ENCODE assay signal across 9 mouse cellular contexts in genomic region chr7:19257390-19258022, GRCm38 (mm10). TPM values are rescaled to one million over a fixed set of nuclear protein-coding genes. Genes with fewer than 3 reads are reported as not detected.
DNase-seq lines count a peak whose midpoint lies in the region; ATAC-seq lines count a peak whose summit lies in the region.
"Had no signal": no experiment of that assay in that cellular context is flagged by ENCODE, and none has a peak within 500 bp of the region (broad histone marks: within the 10 kb centered on the region; RNA-seq: fewer than 3 reads in every experiment).

No protein-coding gene starts in this region.

- no peak for ATAC-seq in cerebellum, adult (ENCODE audit: insufficient number of reproducible peaks, low FRiP score, low TSS enrichment)
- ATAC-seq in embryonic facial prominence, embryonic 11.5 days (replicated peaks; ENCODE audit: insufficient number of reproducible peaks, low FRiP score, low TSS enrichment, low read depth): 0 out of 2 replicates have a peak, but pooled peaks have one; percentile 56
- ATAC-seq in liver, embryonic 13.5 days (ENCODE audit: low read depth): peak; percentile 96
- ATAC-seq in monocyte, adult 5-6 weeks (replicated peaks; ENCODE audit: insufficient number of reproducible peaks, low FRiP score, low TSS enrichment, poor library complexity, severe bottlenecking): peak; percentile 82

- no peaks in the 10 kb centered on the region for H3K27me3 ChIP-seq in embryonic facial prominence, embryonic 11.5 days (ENCODE audit: control insufficient read depth, insufficient read depth, low read length)
- H3K27me3 ChIP-seq in heart, embryonic 10.5 days (ENCODE audit: insufficient read depth, poor library complexity, severe bottlenecking): no peaks in the 10 kb centered on the region
- no peaks in the 10 kb centered on the region for H3K27me3 ChIP-seq in liver, embryonic 13.5 days

- H3K36me3 ChIP-seq in embryonic facial prominence, embryonic 11.5 days (replicated peaks; ENCODE audit: control insufficient read depth, insufficient read depth, low read depth, low read length): no peaks in the 10 kb centered on the region; the same call in none of the 2 replicates
- peaks cover 79% of the 10 kb centered on the region for H3K36me3 ChIP-seq in heart, embryonic 10.5 days
- peaks cover 76% of the 10 kb centered on the region for H3K36me3 ChIP-seq in liver, embryonic 13.5 days

- no peak overlapping the region for H3K4me2 ChIP-seq in embryonic facial prominence, embryonic 11.5 days (ENCODE audit: low read depth, low read length)
- H3K4me2 ChIP-seq in liver, embryonic 13.5 days: peak overlapping the region; percentile 54

- no peaks in the 10 kb centered on the region for H3K9me3 ChIP-seq in embryonic facial prominence, embryonic 11.5 days (replicated peaks; ENCODE audit: control insufficient read depth, low read length)
- H3K9me3 ChIP-seq in heart, embryonic 10.5 days: no peaks in the 10 kb centered on the region; the same call in 1 of the 2 replicates
- H3K9me3 ChIP-seq in liver, embryonic 13.5 days (replicated peaks): no peaks in the 10 kb centered on the region

- no peak overlapping the region for H3K4me3 ChIP-seq in embryonic facial prominence, embryonic 11.5 days (ENCODE audit: low read depth, low read length)
- no peak overlapping the region for H3K4me3 ChIP-seq in heart, embryonic 10.5 days
- peak overlapping the region; percentile 26 for H3K4me3 ChIP-seq in liver, embryonic 13.5 days (replicated peaks)

- peak; percentile 48 to 53 for DNase-seq in cerebellum, postnatal 10 days
- peak; percentile 74 for DNase-seq in embryonic facial prominence, embryonic 11.5 days (ENCODE audit: low spot score)
- peak; percentile 93 for DNase-seq in heart, embryonic 10.5 days (ENCODE audit: low spot score)
- DNase-seq in kidney, adult 8-10 months: peak; percentile 75
- DNase-seq in liver, embryonic 13.5 days: peak; percentile 88
- DNase-seq in telencephalon, adult 2 months (ENCODE audit: low read depth, low spot score): peak; percentile 55

- WGBS in embryonic facial prominence, embryonic 11.5 days: 41% methylated on average over 11 of the region's 11 CpGs
- 36% methylated on average over 11 of the region's 11 CpGs for whole genome bisulfite sequencing in heart, embryonic 10.5 days
- 26% methylated on average over 11 of the region's 11 CpGs for WGBS in liver, embryonic 13.5 days (ENCODE audit: insufficient replicate concordance)

- no peaks in the 10 kb centered on the region for H3K4me1 ChIP-seq in embryonic facial prominence, embryonic 11.5 days (ENCODE audit: control insufficient read depth, insufficient read depth, low read length)
- peaks cover 9% of the 10 kb centered on the region; the same call in 1 of the 2 replicates for H3K4me1 ChIP-seq in heart, embryonic 10.5 days
- peaks cover 37% of the 10 kb centered on the region for H3K4me1 ChIP-seq in liver, embryonic 13.5 days (replicated peaks)

- H3K9ac ChIP-seq in embryonic facial prominence, embryonic 11.5 days (replicated peaks; ENCODE audit: low read length): no peak overlapping the region
- peak overlapping the region; percentile 18 for H3K9ac ChIP-seq in liver, embryonic 13.5 days

- no peak overlapping the region for H3K27ac ChIP-seq in embryonic facial prominence, embryonic 11.5 days (replicated peaks; ENCODE audit: low read depth, low read length)
- H3K27ac ChIP-seq in heart, embryonic 10.5 days: no peak overlapping the region
- H3K27ac ChIP-seq in liver, embryonic 13.5 days: peak overlapping the region; percentile 80

RNA-seq across cellular contexts. Expression of gene Vasp, which starts 14.1 kb away (rescaled TPM):
- 53.2 and 54.9 TPM in 2 replicates for polyA plus RNA-seq in embryonic facial prominence, embryonic 11.5 days (2014; fragmentation: Nextera tagmentation; extraction: Ambion mirVana)
- 99.0 and 112 TPM in 2 replicates for polyA plus RNA-seq in heart, embryonic 10.5 days (2016; fragmentation: Nextera tagmentation; extraction: Ambion mirVana)
- 45.6 and 46.7 TPM in 2 replicates for polyA plus RNA-seq in liver, embryonic 13.5 days (2015; fragmentation: Nextera tagmentation; extraction: Ambion mirVana)
- 230 to 263 TPM (median 254 TPM) in 3 replicates for total RNA-seq in monocyte, adult 5-6 weeks (2017)

RNA-seq across cellular contexts. Expression of gene Ppm1n, which starts 22.4 kb away (rescaled TPM):
- polyA plus RNA-seq in embryonic facial prominence, embryonic 11.5 days (2014; fragmentation: Nextera tagmentation; extraction: Ambion mirVana): not detected in 2 replicates
- polyA plus RNA-seq in heart, embryonic 10.5 days (2016; fragmentation: Nextera tagmentation; extraction: Ambion mirVana): 0.13 TPM in 1 of 2 replicates, not detected in the other
- polyA plus RNA-seq in liver, embryonic 13.5 days (2015; fragmentation: Nextera tagmentation; extraction: Ambion mirVana): not detected in 2 replicates
- total RNA-seq in monocyte, adult 5-6 weeks (2017): 1.9 TPM in 1 of 3 replicates, not detected in the others
- total RNA-seq: layer of hippocampus, postnatal 25 days had no signal

RNA-seq across cellular contexts. Expression of gene Rtn2, which starts 24.9 kb away (rescaled TPM):
- 15.8 and 17.5 TPM in 2 replicates for polyA plus RNA-seq in embryonic facial prominence, embryonic 11.5 days (2014; fragmentation: Nextera tagmentation; extraction: Ambion mirVana)
- 22.4 and 26.0 TPM in 2 replicates for polyA plus RNA-seq in heart, embryonic 10.5 days (2016; fragmentation: Nextera tagmentation; extraction: Ambion mirVana)
- polyA plus RNA-seq in liver, embryonic 13.5 days (2015; fragmentation: Nextera tagmentation; extraction: Ambion mirVana): 4.0 and 4.1 TPM in 2 replicates
- total RNA-seq in monocyte, adult 5-6 weeks (2017): not detected in 3 replicates

RNA-seq across cellular contexts. Expression of gene Opa3, which starts 29.4 kb away (rescaled TPM):
- 39.5 and 45.5 TPM in 2 replicates for polyA plus RNA-seq in embryonic facial prominence, embryonic 11.5 days (2014; fragmentation: Nextera tagmentation; extraction: Ambion mirVana)
- 46.8 and 47.9 TPM in 2 replicates for polyA plus RNA-seq in heart, embryonic 10.5 days (2016; fragmentation: Nextera tagmentation; extraction: Ambion mirVana)
- 17.3 and 18.8 TPM in 2 replicates for polyA plus RNA-seq in liver, embryonic 13.5 days (2015; fragmentation: Nextera tagmentation; extraction: Ambion mirVana)
- 11.5 to 32.0 TPM (median 14.7 TPM) in 3 replicates for total RNA-seq in monocyte, adult 5-6 weeks (2017)

RNA-seq across cellular contexts. Expression of gene Gpr4, which starts 45.2 kb away (rescaled TPM):
- polyA plus RNA-seq in embryonic facial prominence, embryonic 11.5 days (2014; fragmentation: Nextera tagmentation; extraction: Ambion mirVana): 1.4 and 1.8 TPM in 2 replicates
- 1.0 and 1.8 TPM in 2 replicates for polyA plus RNA-seq in heart, embryonic 10.5 days (2016; fragmentation: Nextera tagmentation; extraction: Ambion mirVana)
- polyA plus RNA-seq in liver, embryonic 13.5 days (2015; fragmentation: Nextera tagmentation; extraction: Ambion mirVana): 0.31 and 0.48 TPM in 2 replicates
- 0.19 to 0.32 TPM in 2 of 3 replicates, not detected in the other for total RNA-seq in monocyte, adult 5-6 weeks (2017)
